Mouse (Mus musculus) brain, adult 2 months (tissue): ENCODE data around the gene Gfy.
A peak's percentile ranks its signal among the peaks of the same experiment; 100 is the strongest.
"Not testable (repeated sequence)": the region's sequence is repeated elsewhere in the genome, so short reads cannot be mapped to it uniquely, and the experiment has no call there.

Source experiments
- DNase-seq: peaks from one replicate; pipeline ENCODE4 v3.0.0; 2011; ENCODE audit warnings: low read depth, low spot score

The Gfy gene

DNA sequence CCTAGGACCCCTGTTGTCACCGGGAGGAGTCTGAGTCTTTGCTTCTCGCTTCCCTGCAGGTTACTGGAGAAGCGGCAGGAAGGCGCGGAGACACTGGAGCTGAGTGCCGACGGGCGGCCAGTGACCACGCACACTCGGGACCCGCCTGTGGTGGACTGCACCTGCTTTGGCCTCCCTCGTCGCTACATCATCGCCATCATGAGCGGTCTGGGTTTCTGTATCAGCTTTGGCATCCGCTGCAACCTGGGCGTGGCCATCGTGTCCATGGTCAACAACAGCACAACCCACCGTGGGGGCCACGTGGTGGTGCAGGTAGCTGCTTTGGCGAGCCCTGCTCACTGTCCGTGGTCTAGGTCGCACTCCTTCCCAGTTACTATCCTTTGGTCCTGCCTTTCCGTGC lies 10.7 kb downstream of the Gfy start:
- peak; percentile 42 for DNase-seq

DNA sequence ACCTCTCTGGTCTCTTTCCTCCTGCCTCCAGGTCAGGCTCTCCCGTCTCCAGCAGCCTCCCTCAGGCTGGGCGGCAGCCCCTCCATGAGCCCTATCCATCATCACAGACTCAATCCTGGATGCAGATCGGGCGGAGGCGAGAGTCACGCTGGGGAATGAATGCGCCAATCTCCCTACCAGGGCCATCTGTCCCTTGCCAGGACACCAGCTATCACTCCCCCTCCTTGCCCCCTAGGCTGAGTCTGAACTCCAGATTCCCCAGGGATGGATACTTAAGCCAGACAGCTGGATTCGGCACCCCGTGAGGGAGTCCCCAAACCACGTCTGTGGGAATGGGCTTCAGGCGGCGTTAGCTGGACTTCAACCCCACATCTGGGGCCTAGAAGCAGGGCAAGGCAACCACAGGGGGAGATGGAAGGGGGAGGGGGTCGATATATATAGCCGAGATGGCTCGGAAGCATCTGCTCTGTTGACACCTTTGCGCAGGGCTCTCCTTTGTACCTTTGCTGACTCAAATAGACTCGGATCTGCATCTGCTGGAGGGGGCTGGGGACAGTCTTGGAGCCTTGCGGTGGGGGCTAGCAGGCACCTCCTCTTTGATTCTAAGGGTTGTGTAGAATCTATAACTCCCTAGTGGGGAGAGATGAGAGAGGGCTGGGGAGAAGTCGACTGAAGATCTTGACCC lies 11.5 kb downstream of the Gfy start:
- peak; percentile 88 for DNase-seq

- peak; percentile 89 for DNase-seq
Measured at GRCm38 (mm10) chr7:45166950-45167401, 12.4 kb downstream of the Gfy start.

GRCm38 (mm10) chr7:45165701-45166100 lies 13.7 kb downstream of the Gfy start:
- DNase-seq: peak; percentile 33

GRCm38 (mm10) chr7:45164833-45165232 lies 14.5 kb downstream of the Gfy start:
- DNase-seq: peak; percentile 79

DNA sequence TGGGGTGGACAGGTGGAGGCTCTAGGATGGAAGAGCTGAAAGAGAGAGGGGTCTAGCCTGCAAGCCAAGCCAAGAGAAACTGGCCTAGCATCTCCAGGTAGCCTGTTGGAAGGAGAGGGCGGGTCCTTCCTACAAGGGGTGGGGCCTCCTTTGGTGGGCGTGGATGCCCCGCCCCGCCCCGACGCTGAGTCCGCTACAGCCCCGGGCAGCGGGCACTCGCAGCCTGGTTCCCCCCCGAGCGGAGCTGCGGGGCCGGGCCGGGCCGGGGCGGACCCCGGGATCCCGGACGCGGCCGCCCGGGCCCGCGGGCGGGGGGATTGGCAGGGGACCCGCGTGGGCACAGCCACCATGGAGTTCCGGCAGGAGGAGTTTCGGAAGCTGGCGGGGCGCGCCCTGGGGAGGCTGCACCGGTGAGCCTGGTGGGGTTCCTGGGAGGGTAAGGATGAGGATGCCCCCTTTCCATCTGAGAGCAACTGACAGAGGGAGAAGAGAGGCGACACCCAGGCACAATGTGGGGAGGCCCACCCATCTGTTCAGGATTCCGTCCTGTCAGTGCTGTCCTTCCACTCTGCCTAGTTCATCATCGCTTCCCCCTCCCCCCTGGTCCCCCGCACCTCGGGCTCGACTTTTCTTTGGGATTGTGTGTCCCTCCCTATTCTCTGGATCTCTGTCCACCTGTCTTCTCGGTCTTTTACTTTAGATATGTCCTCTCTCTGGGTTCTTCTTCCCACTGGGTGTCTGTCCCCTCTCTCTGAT lies 15.5 kb downstream of the Gfy start, which contains the start of gene Slc17a7:
Gene Slc17a7 (plus strand): TSS at position 215 of the 756 bp plus-strand sequence.
- DNase-seq: peak; percentile 85

DNA sequence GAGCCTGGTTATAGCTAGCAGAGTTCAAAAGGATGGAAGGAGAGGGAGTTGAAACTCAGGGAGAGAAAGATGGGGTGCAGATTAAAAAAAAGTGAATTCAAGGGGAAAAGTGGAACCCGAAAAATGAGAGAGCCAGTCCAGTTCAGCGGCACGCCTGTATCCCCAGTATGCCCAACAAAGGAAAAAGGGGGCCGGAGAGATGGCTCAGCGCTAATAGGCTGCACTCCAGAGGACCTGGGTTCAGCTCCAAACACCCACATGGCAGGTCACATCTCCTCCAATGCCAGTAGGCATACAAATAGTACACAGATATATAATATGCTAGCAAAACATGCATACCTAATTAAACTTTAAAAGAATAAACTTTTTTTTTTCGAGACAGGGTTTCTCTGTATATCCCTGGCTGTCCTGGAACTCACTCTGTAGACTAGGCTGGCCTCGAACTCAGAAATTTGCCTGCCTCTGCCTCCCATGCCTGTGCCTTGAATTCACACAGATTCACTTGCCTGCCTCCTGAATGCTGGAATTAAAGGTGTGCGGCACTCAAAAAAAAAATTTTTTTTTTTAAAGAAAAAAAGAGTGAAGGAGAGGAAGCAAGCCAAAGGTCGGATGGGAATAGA lies 16.3 kb downstream of the Gfy start:
- DNase-seq: no peak

DNA sequence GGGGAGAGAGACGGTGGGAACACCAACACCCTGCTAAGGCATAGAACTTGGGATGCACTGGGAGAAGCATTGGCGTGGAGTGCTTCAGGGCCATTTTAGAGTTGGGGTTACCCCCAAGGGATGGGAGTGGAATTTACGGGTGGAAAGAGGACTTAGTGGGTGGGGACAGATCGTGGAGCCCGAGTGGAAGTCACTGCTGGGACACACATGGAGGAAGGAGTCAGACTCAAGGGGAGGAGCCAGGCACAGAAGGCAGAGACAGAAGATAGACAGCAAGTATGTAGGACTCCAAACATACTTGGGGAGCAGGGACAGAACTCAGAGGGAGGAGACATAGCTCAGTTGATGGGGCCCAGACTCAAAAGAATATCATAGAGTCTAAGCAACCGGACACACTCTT lies 16.8 kb downstream of the Gfy start:
- DNase-seq: peak; percentile 73

GRCm38 (mm10) chr7:45161612-45162473 lies 17.5 kb downstream of the Gfy start:
- peak; percentile 99 for DNase-seq

DNA sequence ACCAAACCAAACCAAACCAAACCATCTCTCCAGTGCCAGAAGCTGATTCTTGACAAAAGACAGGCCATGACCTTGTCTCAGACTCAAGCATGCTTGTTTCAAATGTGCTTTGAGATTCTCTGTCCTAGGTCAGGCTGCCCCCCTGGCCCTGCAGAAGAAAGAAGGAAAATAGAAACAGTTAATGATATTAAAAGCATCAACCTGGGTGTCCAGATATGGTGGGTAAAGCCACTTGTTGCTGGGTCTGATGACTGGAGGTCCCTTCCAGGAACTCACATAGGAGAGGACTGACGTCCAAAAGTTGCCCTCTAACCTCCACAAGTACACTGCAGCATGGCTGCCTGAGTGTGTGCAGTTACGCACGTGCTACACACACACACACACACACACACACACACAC lies 18.5 kb downstream of the Gfy start:
- no peak for DNase-seq

GRCm38 (mm10) chr7:45160316-45160800 lies 19.0 kb downstream of the Gfy start:
- DNase-seq: no peak

- no peak for DNase-seq
Measured at GRCm38 (mm10) chr7:45158991-45159390, 20.4 kb downstream of the Gfy start.

- peak; percentile 80 for DNase-seq
Measured at GRCm38 (mm10) chr7:45157459-45157858, 21.9 kb downstream of the Gfy start.

DNA sequence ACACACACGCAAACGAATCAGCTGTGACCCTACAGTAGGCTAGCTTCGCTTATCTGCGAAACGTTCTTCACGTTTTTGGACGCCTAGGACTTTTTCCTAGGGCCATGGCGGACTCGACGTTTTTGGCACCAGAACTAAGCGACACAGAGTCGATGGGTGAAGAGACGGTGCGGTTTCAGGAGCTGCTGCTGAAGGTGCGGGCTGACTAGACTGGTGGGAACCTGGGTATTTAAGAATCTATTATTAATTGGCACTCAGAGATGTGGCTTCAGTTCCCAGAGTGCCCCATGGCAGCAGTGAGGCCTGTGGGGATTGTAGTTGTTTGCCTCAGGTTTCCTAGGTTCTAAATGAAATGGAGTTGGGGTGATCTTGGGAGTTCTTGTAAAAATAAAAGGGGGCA lies 23.2 kb downstream of the Gfy start:
- DNase-seq: no peak

DNA sequence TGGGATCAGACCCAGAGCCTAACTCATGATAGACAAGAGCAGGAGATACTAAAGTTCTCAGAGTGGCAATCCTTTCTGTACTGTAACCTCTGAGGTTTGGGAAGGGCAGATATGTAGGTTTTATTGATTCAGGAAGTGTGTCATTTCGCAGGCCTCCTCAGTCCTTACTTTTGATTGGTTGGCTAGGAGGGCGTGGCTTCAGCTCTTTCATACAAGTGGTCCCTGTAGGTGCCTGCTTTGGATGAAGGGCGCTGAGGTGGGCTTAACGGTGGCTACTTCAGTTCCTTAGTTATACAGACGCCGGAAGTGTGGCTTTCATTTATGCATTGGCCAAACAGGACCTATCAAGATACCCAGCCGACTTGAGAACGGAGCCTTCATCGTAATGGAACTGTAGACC lies 23.8 kb downstream of the Gfy start:
- no peak for DNase-seq

GRCm38 (mm10) chr7:45154993-45155514 lies 24.3 kb downstream of the Gfy start:
- DNase-seq: peak; percentile 62

- DNase-seq: peak; percentile 98
Measured at GRCm38 (mm10) chr7:45154096-45154992, 25.0 kb downstream of the Gfy start, which contains the start of the genes Pih1d1 and Aldh16a1. Gene Pih1d1, plus strand, starts transcription at chr7:45154303. Gene Aldh16a1, minus strand, starts transcription at chr7:45154584.

GRCm38 (mm10) chr7:45153586-45153985 lies 25.8 kb downstream of the Gfy start:
- DNase-seq: no peak

DNA sequence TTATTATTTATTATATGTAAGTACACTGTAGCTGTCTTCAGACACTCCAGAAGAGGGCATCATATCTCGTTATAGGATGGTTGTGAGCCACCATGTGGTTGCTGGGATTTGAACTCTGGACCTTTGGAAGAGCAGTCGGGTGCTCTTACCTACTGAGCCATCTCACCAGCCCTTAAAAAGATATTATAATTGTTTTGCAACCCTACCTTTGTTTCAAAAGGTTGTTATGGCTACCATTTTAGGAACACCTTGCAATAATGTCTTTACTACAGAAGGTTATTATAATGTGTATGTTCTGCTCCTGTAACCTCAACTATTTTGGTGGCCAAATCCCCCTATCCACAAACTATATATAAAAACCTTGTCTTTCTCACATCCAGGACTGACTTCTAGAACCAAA lies 26.3 kb downstream of the Gfy start:
- DNase-seq: not testable (repeated sequence)

- DNase-seq: no peak
Measured at GRCm38 (mm10) chr7:45151303-45151702, 28.1 kb downstream of the Gfy start.
